Mouse (Mus musculus): Measurements from ENCODE around the gene Csnk2a1. TPM values are rescaled to one million over a fixed set of nuclear protein-coding genes. Genes with fewer than 3 reads are reported as not detected.

Gene Csnk2a1
- total and polyA plus RNA-seq, 3 experiments = 88.5 to 130 TPM; not detected in 1

DNA sequence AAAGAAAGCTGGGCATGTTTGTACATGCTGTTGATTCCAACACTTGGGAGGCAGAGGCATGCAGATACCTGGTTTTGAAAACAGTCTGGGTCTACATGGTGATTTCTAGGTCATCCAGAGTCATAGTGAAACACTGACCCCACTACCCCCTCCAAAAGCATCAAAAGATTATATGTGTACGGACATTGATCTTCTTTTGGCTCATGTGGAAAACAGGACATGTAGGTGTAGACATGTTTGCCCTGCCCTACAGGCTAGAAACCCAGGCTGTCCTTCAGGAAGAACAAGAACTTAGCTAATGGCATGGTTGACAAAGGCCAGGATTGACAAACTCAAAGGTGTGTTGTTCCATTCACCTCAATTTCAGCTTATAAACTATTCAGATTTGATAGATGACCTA lies 33.1 kb downstream of the Csnk2a1 start:
- no peaks in the 10 kb centered on the region for H3K79me2 ChIP-seq (ENCODE audit: control insufficient read depth, insufficient read depth, low read length, poor library complexity)
- no peaks in the 10 kb centered on the region for H3K9me3 ChIP-seq (replicated peaks; ENCODE audit: insufficient read depth, low read length)
- no peak overlapping the region for H3K27ac ChIP-seq (ENCODE audit: control insufficient read depth, low read depth, low read length)
- H3K36me3 ChIP-seq (ENCODE audit: control insufficient read depth in 1 of 2, insufficient read depth in 2 of 2, low read length in 2 of 2) = peaks cover 0 to 39% of the 10 kb centered on the region in 2 experiments; a peak in 2 of 4 replicates
- TF ChIP-seq ZNF384 (IDR thresholded peaks at IDR 0.05; ENCODE audit: low read depth, low read length) (no peak), E2F4 (IDR thresholded peaks at IDR 0.05; ENCODE audit: borderline replicate concordance, low read depth, low read length) (no peak), MAFK (IDR thresholded peaks at IDR 0.05; ENCODE audit: borderline replicate concordance, low read depth, low read length) (no peak), BHLHE40 (IDR thresholded peaks at IDR 0.05; ENCODE audit: borderline replicate concordance, low read depth, low read length) (no peak), JUND (IDR thresholded peaks at IDR 0.05; ENCODE audit: low read depth, low read length) (no peak), ETS1 (IDR thresholded peaks at IDR 0.05; ENCODE audit: low read depth, low read length) (no peak), TCF12 (IDR thresholded peaks at IDR 0.05; ENCODE audit: low read depth, low read length) (no peak), HCFC1 (IDR thresholded peaks at IDR 0.05; ENCODE audit: low read depth, low read length) (no peak), POLR2AphosphoS5 (IDR thresholded peaks at IDR 0.05; ENCODE audit: borderline replicate concordance, low read depth, low read length) (no peak), USF2 (IDR thresholded peaks at IDR 0.05; ENCODE audit: borderline replicate concordance in 1 of 2, insufficient read depth in 1 of 2, low read depth in 1 of 2, low read length in 2 of 2) (no peak), SMC3 (IDR thresholded peaks at IDR 0.05; ENCODE audit: low read depth, low read length) (no peak), ZMIZ1 (IDR thresholded peaks at IDR 0.05; ENCODE audit: low read depth, low read length) (no peak), POLR2A (IDR thresholded peaks at IDR 0.05; ENCODE audit: control insufficient read depth in 1 of 2, insufficient read depth in 1 of 2, low read depth in 1 of 2, low read length in 2 of 2, poor library complexity in 1 of 2) (no peak), MXI1 (IDR thresholded peaks at IDR 0.05; ENCODE audit: low read depth, low read length) (no peak), SIN3A (IDR thresholded peaks at IDR 0.05; ENCODE audit: low read length) (no peak), RCOR1 (IDR thresholded peaks at IDR 0.05; ENCODE audit: low read depth, low read length) (no peak)
- no peaks in the 10 kb centered on the region for H3K4me1 ChIP-seq (ENCODE audit: control insufficient read depth in 1 of 2, insufficient read depth in 2 of 2, low read length in 2 of 2)
- H3K27me3 ChIP-seq (ENCODE audit: control insufficient read depth in 1 of 2, insufficient read depth in 2 of 2, low read length in 2 of 2) = no peaks in the 10 kb centered on the region
- H3K9ac ChIP-seq (ENCODE audit: control insufficient read depth, low read depth, low read length, poor library complexity, severe bottlenecking) = no peak overlapping the region
- H3K4me3 ChIP-seq (ENCODE audit: control insufficient read depth in 1 of 2, insufficient read depth in 1 of 2, low read depth in 2 of 2, low read length in 2 of 2) = no peak overlapping the region
- DNase-seq (ENCODE audit: low read depth, low spot score) = no peak

DNA sequence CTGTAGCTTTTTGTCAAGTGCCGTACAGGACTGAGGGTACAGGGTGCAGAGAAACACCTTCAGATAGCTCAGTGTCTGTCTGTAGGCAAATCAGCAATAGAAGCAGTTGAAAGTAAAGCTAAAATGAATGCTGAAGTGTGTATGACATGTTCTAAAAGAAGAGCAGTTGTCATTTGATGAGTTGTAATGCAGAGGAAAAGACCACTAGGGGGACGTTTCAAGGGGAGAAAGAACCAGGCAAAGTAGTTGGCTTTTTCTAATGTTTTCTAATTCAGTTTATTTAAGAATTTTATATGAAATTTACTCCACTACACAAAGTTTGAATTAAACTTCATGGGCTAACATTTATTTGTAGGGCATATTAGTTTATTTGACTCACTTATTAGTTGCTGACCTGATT lies 47.0 kb downstream of the Csnk2a1 start:
- peak; percentile 53 for DNase-seq (ENCODE audit: low read depth, low spot score)
- TF ChIP-seq RAD21 (IDR thresholded peaks at IDR 0.05; ENCODE audit: low read depth, low read length) (peak; percentile 14), SMC3 (IDR thresholded peaks at IDR 0.05; ENCODE audit: low read depth, low read length) (peak; percentile 43), POLR2A (IDR thresholded peaks at IDR 0.05; ENCODE audit: control insufficient read depth in 1 of 2, insufficient read depth in 1 of 2, low read depth in 1 of 2, low read length in 2 of 2, poor library complexity in 1 of 2) (no peak), ELF1 (IDR thresholded peaks at IDR 0.05; ENCODE audit: low read depth, low read length) (no peak), NELFE (IDR thresholded peaks at IDR 0.05; ENCODE audit: low read depth, low read length) (no peak), MXI1 (IDR thresholded peaks at IDR 0.05; ENCODE audit: low read depth, low read length) (no peak), CTCF (IDR thresholded peaks at IDR 0.05 in 2 of 3, conservative IDR thresholded peaks at IDR 0.05 in 1 of 3; ENCODE audit: control insufficient read depth in 1 of 3, insufficient read depth in 1 of 3, low read depth in 2 of 3, low read length in 3 of 3, poor library complexity in 1 of 3, severe bottlenecking in 1 of 3) (peak in 2 of 3 experiments; percentile 31 to 52; a peak in 3 of 6 replicates)
- Histone ChIP-seq H3K79me2 (ENCODE audit: control insufficient read depth, insufficient read depth, low read length, poor library complexity) (no peaks in the 10 kb centered on the region), H3K36me3 (ENCODE audit: control insufficient read depth in 1 of 2, insufficient read depth in 2 of 2, low read length in 2 of 2) (peaks cover 0 to 57% of the 10 kb centered on the region in 2 experiments; a peak in 2 of 4 replicates), H3K27ac (ENCODE audit: control insufficient read depth, low read depth, low read length) (no peak overlapping the region), H3K4me3 (ENCODE audit: control insufficient read depth in 1 of 2, insufficient read depth in 1 of 2, low read depth in 2 of 2, low read length in 2 of 2) (no peak overlapping the region), H3K4me1 (ENCODE audit: control insufficient read depth in 1 of 2, insufficient read depth in 2 of 2, low read length in 2 of 2) (no peaks in the 10 kb centered on the region), H3K27me3 (ENCODE audit: control insufficient read depth in 1 of 2, insufficient read depth in 2 of 2, low read length in 2 of 2) (no peaks in the 10 kb centered on the region), H3K9me3 (replicated peaks; ENCODE audit: insufficient read depth, low read length) (no peaks in the 10 kb centered on the region), H3K9ac (ENCODE audit: control insufficient read depth, low read depth, low read length, poor library complexity, severe bottlenecking) (no peak overlapping the region)

Data from MEL (cell line).